ENCODE assay signal across 8 mouse cellular contexts in the genomic region with DNA sequence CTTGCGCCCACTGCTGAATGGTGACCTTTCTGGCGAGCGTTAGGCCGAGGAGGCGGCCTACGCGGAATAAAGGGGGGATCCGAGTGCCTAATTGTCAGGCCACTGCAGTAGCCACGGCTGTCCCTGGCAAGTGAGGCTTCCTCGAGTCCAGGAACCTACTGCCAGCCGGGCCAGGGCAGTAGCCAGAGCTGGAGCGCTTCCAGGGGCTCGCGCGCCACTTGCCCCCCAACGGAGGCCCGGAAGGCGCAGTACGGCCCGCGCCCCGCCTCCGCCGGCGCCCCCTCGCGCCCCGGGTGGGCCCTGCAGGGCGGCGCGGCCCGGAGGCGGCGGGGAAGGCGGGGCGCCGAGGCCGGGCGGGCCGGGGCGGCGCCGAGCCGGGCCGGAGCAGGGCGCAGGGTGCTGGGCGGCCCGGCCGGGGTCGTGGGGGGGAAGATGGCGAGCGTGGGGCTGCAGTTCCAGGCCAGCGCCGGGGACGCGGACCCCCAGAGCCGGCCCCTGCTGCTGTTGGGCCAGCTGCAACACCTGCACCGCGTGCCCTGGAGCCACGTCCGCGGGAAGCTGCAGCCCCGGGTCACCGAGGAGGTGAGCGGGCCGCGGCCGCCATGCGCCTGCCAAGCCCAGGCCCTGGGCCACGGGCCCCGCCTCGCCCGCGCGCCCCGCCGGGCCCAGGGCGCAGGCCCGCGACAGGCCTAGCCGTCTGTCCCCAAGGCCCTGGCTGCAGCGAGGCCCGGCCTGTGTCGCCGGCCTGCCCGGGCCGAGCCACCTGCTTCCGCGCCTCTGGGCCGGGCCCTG. TPM values are rescaled to one million over a fixed set of nuclear protein-coding genes. Genes with fewer than 3 reads are reported as not detected.
A peak's percentile ranks its signal among the peaks of the same experiment; 100 is the strongest.
DNase-seq lines count a peak whose midpoint lies in the region; ATAC-seq and TF ChIP-seq lines count a peak whose summit lies in the region.

A gene (plus strand): TSS at position 359 of the 792 bp plus-strand sequence.

- no peaks in the 10 kb centered on the region for H3K79me2 ChIP-seq in C2C12 (ENCODE audit: control insufficient read depth, insufficient read depth)

- peaks cover 10% of the 10 kb centered on the region for H3K36me3 ChIP-seq in C2C12 (ENCODE audit: control insufficient read depth, insufficient read depth)
- H3K36me3 ChIP-seq in forebrain, embryonic 10.5 days (replicated peaks) = peaks cover 19% of the 10 kb centered on the region
- peaks cover 15% of the 10 kb centered on the region for H3K36me3 ChIP-seq in heart, embryonic 13.5 days
- H3K36me3 ChIP-seq in kidney, postnatal 0 days (ENCODE audit: insufficient read depth, low read length) = peaks cover 18% of the 10 kb centered on the region; the same call in 1 of the 2 replicates
- H3K36me3 ChIP-seq in liver, embryonic 12.5 days = peaks cover 27% of the 10 kb centered on the region
- no peaks in the 10 kb centered on the region for H3K36me3 ChIP-seq in stomach, embryonic 16.5 days (ENCODE audit: control insufficient read depth, insufficient read depth, low read length)

- H3K4me2 ChIP-seq in heart, embryonic 13.5 days = peak within 1 kb of the TSS; percentile 93
- peak within 1 kb of the TSS; percentile 89 for H3K4me2 ChIP-seq in kidney, postnatal 0 days (ENCODE audit: low read length)
- peak within 1 kb of the TSS; percentile 97 for H3K4me2 ChIP-seq in liver, embryonic 12.5 days
- peak within 1 kb of the TSS; percentile 95 for H3K4me2 ChIP-seq in stomach, embryonic 16.5 days (ENCODE audit: low read depth, low read length)

- H3K4me3 ChIP-seq in C2C12 (ENCODE audit: insufficient read depth, poor library complexity, severe bottlenecking) = peak within 1 kb of the TSS; percentile 37
- peak within 1 kb of the TSS; percentile 75 for H3K4me3 ChIP-seq in brown adipose tissue, adult 24 weeks (ENCODE audit: insufficient read depth, low read depth, low read length)
- H3K4me3 ChIP-seq in forebrain, embryonic 10.5 days = peak within 1 kb of the TSS; percentile 65
- H3K4me3 ChIP-seq in heart, embryonic 13.5 days = peak within 1 kb of the TSS; percentile 69
- peak within 1 kb of the TSS; percentile 57 for H3K4me3 ChIP-seq in kidney, postnatal 0 days (replicated peaks; ENCODE audit: low read depth, low read length)
- H3K4me3 ChIP-seq in liver, embryonic 12.5 days = peak within 1 kb of the TSS; percentile 70
- peak within 1 kb of the TSS; percentile 62 for H3K4me3 ChIP-seq in stomach, embryonic 16.5 days (replicated peaks; ENCODE audit: low read length)

- peak within 1 kb of the TSS; percentile 95 for H3K9ac ChIP-seq in heart, embryonic 13.5 days
- H3K9ac ChIP-seq in kidney, postnatal 0 days (ENCODE audit: low read depth, low read length) = peak within 1 kb of the TSS; percentile 89
- peak within 1 kb of the TSS; percentile 81 for H3K9ac ChIP-seq in liver, embryonic 12.5 days
- H3K9ac ChIP-seq in stomach, embryonic 16.5 days (ENCODE audit: low read length) = peak within 1 kb of the TSS; percentile 97

- DNase-seq in forebrain, embryonic 10.5 days (ENCODE audit: extremely low spot score, low spot score) = peak; percentile 48
- DNase-seq in kidney, postnatal 0 days (ENCODE audit: low spot score) = peak; percentile 65
- DNase-seq in naive thymus-derived CD4-positive, alpha-beta T cell, adult 2 months (ENCODE audit: low read depth) = peak; percentile 70

- H3K79me3 ChIP-seq in C2C12 (ENCODE audit: low read depth) = peaks cover 2% of the 10 kb centered on the region

- H3K27ac ChIP-seq in brown adipose tissue, adult 24 weeks (replicated peaks; ENCODE audit: low read depth, low read length) = peak within 1 kb of the TSS; percentile 40
- peak within 1 kb of the TSS; percentile 95 for H3K27ac ChIP-seq in forebrain, embryonic 10.5 days
- H3K27ac ChIP-seq in heart, embryonic 13.5 days (replicated peaks) = peak within 1 kb of the TSS; percentile 66
- H3K27ac ChIP-seq in kidney, postnatal 0 days = peak within 1 kb of the TSS; percentile 71
- H3K27ac ChIP-seq in liver, embryonic 12.5 days = peak within 1 kb of the TSS; percentile 75
- H3K27ac ChIP-seq in stomach, embryonic 16.5 days (ENCODE audit: low read length) = peak within 1 kb of the TSS; percentile 39

- H3K9me3 ChIP-seq in forebrain, embryonic 10.5 days = no peaks in the 10 kb centered on the region
- no peaks in the 10 kb centered on the region for H3K9me3 ChIP-seq in heart, embryonic 13.5 days
- no peaks in the 10 kb centered on the region for H3K9me3 ChIP-seq in kidney, postnatal 0 days (replicated peaks; ENCODE audit: low read length)
- no peaks in the 10 kb centered on the region for H3K9me3 ChIP-seq in liver, embryonic 12.5 days (replicated peaks)
- H3K9me3 ChIP-seq in stomach, embryonic 16.5 days (replicated peaks; ENCODE audit: control insufficient read depth, low read length) = no peaks in the 10 kb centered on the region

- H3K4me1 ChIP-seq in brown adipose tissue, adult 24 weeks (ENCODE audit: control insufficient read depth, insufficient read depth, insufficient read length, low read length) = peaks cover 5% of the 10 kb centered on the region; the same call in 1 of the 2 replicates
- H3K4me1 ChIP-seq in forebrain, embryonic 10.5 days = peaks cover 20% of the 10 kb centered on the region
- peaks cover 23% of the 10 kb centered on the region for H3K4me1 ChIP-seq in heart, embryonic 13.5 days
- H3K4me1 ChIP-seq in kidney, postnatal 0 days (replicated peaks; ENCODE audit: insufficient read depth, low read length) = peaks cover 12% of the 10 kb centered on the region
- H3K4me1 ChIP-seq in liver, embryonic 12.5 days = peaks cover 25% of the 10 kb centered on the region
- peaks cover 15% of the 10 kb centered on the region for H3K4me1 ChIP-seq in stomach, embryonic 16.5 days (ENCODE audit: control insufficient read depth, insufficient read depth, low read length)

- ATAC-seq in heart, embryonic 13.5 days (ENCODE audit: extremely low read depth, insufficient number of reproducible peaks, low FRiP score, low TSS enrichment) = peak; percentile 70
- peak; percentile 88 for ATAC-seq in kidney, postnatal 0 days (replicated peaks; ENCODE audit: low FRiP score, low read depth)
- peak; percentile 90 for ATAC-seq in liver, embryonic 12.5 days
- ATAC-seq in stomach, embryonic 16.5 days (ENCODE audit: insufficient read depth, low FRiP score) = peak; percentile 92

- 3% methylated on average over 82 of the region's 90 CpGs for WGBS in forebrain, embryonic 10.5 days
- 2% methylated on average over 56 of the region's 90 CpGs for WGBS in heart, embryonic 13.5 days
- whole genome bisulfite sequencing in kidney, postnatal 0 days = 3% methylated on average over 54 of the region's 90 CpGs
- WGBS in liver, embryonic 12.5 days (ENCODE audit: insufficient replicate concordance) = 2% methylated on average over 79 of the region's 90 CpGs
- WGBS in stomach, embryonic 16.5 days = 3% methylated on average over 76 of the region's 90 CpGs

- no peaks in the 10 kb centered on the region for H3K27me3 ChIP-seq in C2C12 (ENCODE audit: control insufficient read depth, insufficient read depth, insufficient read length)
- no peaks in the 10 kb centered on the region for H3K27me3 ChIP-seq in forebrain, embryonic 10.5 days (ENCODE audit: poor library complexity, severe bottlenecking)
- H3K27me3 ChIP-seq in heart, embryonic 13.5 days (replicated peaks) = no peaks in the 10 kb centered on the region
- no peaks in the 10 kb centered on the region for H3K27me3 ChIP-seq in kidney, postnatal 0 days (ENCODE audit: insufficient read depth, low read length)
- H3K27me3 ChIP-seq in liver, embryonic 12.5 days (replicated peaks) = no peaks in the 10 kb centered on the region
- H3K27me3 ChIP-seq in stomach, embryonic 16.5 days (ENCODE audit: control insufficient read depth, insufficient read depth, low read length) = no peaks in the 10 kb centered on the region

- H3ac ChIP-seq in C2C12 (ENCODE audit: control insufficient read depth, insufficient read length, low read depth) = peak within 1 kb of the TSS; percentile 74

- peak; percentile 73 for TF ChIP-seq CTCF in C2C12 (IDR thresholded peaks at IDR 0.05; ENCODE audit: control insufficient read depth, insufficient read depth, insufficient read length)
- peak; percentile 37; the same call in 1 of the 2 replicates for TF ChIP-seq CTCF in kidney, postnatal 0 days (IDR thresholded peaks at IDR 0.05; ENCODE audit: low read depth)

TF ChIP-seq in C2C12, 6 proteins besides CTCF, POLR2A, EP300 and RAD21:
- peak; percentile 58 for TF ChIP-seq MAX (IDR thresholded peaks at IDR 0.05)
- TF ChIP-seq FOSL1 (IDR thresholded peaks at IDR 0.05; ENCODE audit: insufficient read depth, low read length, poor library complexity, severe bottlenecking) = no peak

RNA-seq across cellular contexts. Expression of the gene that starts here (rescaled TPM):
- polyA plus RNA-seq in C2C12 (2012; fragmentation: generic; extraction: Trizol) = 50.6 TPM
- polyA plus RNA-seq in brown adipose tissue, adult 24 weeks (2012; ENCODE audit: insufficient read depth, insufficient read length, missing spikeins) = 53.2 and 53.4 TPM in 2 replicates
- polyA plus RNA-seq in forebrain, embryonic 10.5 days (2016; fragmentation: Nextera tagmentation; extraction: Ambion mirVana) = 30.0 and 32.1 TPM in 2 replicates
- polyA plus RNA-seq in heart, embryonic 13.5 days (2015; fragmentation: Nextera tagmentation; extraction: Ambion mirVana) = 37.8 and 41.4 TPM in 2 replicates
- 50.2 and 51.5 TPM in 2 replicates for polyA plus RNA-seq in kidney, postnatal 0 days (2015; fragmentation: Nextera tagmentation; extraction: Ambion mirVana)
- 43.6 and 44.5 TPM in 2 replicates for polyA plus RNA-seq in liver, embryonic 12.5 days (2016; fragmentation: Nextera tagmentation; extraction: Ambion mirVana)
- 46.9 and 55.1 TPM in 2 replicates for polyA plus RNA-seq in stomach, embryonic 16.5 days (2015; fragmentation: Nextera tagmentation; extraction: Ambion mirVana)

Comparison
In these comparisons a context has a peak if more than half of its experiments do, and no peak if none do; other contexts are left out.
1. Peak in every context shown above with its lines: DNase-seq, ATAC-seq, H3K4me3 ChIP-seq and H3K27ac ChIP-seq.
2. H3K27ac ChIP-seq: peak in every context shown above with its lines; median percentile 95 in forebrain, embryonic 10.5 days; 75 in liver, embryonic 12.5 days; 71 in kidney, postnatal 0 days; 66 in heart, embryonic 13.5 days; 40 in brown adipose tissue, adult 24 weeks; 39 in stomach, embryonic 16.5 days.